Mouse (Mus musculus): Measurements from ENCODE around the gene Sh3tc1. TPM values are rescaled to one million over a fixed set of nuclear protein-coding genes. Genes with fewer than 3 reads are reported as not detected.

The Sh3tc1 gene
- polyA plus RNA-seq, 1 experiment from 2014 or later = 4.0 TPM

DNA sequence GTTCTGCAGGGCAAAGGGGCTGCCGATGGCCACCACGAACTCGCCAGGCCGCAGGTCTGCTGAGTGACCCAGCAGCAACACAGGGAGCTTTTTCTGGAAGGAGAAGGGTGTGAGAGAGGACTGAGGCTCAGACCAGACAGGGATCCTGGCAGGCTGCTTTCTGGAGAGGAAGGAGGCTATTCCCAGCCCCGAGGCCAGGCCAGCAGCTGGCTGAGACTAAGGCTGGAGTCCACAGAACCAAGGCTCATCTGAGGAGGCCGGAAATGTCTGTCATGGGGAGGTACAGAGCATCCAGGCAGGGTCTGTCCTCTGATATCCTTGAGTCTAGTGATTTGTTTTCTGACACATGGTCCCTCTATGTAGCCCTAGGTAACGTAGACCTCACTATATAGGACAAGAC is 73.6 kb downstream of the Sh3tc1 start:
- no peaks in the 10 kb centered on the region for H3K9me3 ChIP-seq (ENCODE audit: control insufficient read depth, low read length)
- ATAC-seq (replicated peaks; ENCODE audit: low FRiP score) = no peak
- WGBS = 84% methylated on average over 7 of the region's 7 CpGs
- H3K27me3 ChIP-seq (replicated peaks; ENCODE audit: control insufficient read depth, insufficient read depth, low read length) = no peaks in the 10 kb centered on the region
- H3K9ac ChIP-seq (ENCODE audit: low read depth, low read length) = no peak overlapping the region
- DNase-seq (ENCODE audit: low spot score) = no peak
- H3K36me3 ChIP-seq (ENCODE audit: control insufficient read depth, insufficient read depth, low read length) = no peaks in the 10 kb centered on the region
- H3K27ac ChIP-seq (ENCODE audit: low read depth, low read length) = no peak overlapping the region
- no peak overlapping the region for H3K4me3 ChIP-seq (ENCODE audit: low read depth, low read length)
- H3K4me1 ChIP-seq (replicated peaks; ENCODE audit: control insufficient read depth, insufficient read depth, low read length) = peaks cover 7% of the 10 kb centered on the region
- no peak overlapping the region for H3K4me2 ChIP-seq

DNA sequence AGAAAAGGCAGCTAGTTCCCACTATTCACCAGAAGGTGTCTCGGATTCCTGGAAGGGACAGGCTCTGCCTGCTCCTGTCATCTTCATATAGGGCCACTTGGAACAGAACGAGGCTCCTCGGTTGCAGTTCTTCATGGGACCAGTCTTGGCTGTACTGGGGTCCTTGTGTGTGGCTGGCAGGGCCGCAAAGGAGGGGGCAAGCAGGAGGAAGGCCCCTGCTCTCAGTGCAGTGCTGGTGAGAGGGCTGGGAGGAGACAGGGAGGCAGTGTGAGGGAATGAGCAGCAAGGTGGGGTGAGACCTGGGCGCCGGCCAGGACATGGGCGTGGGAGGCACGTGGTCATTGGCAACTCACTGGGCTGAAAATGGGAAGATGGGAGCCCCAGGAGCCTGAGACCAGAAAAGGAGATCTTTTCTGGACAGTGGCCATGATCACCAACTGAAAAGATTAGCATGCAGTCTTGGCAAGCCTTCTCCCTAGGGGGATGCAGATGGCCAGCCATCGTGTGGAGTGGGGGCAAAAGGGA is 77.7 kb downstream of the Sh3tc1 start:
- 81% methylated on average over 9 of the region's 9 CpGs for WGBS
- DNase-seq (ENCODE audit: low spot score) = no peak
- H3K4me2 ChIP-seq = no peak overlapping the region
- H3K4me1 ChIP-seq (replicated peaks; ENCODE audit: control insufficient read depth, insufficient read depth, low read length) = no peaks in the 10 kb centered on the region
- no peak for ATAC-seq (replicated peaks; ENCODE audit: low FRiP score)
- H3K36me3 ChIP-seq (ENCODE audit: control insufficient read depth, insufficient read depth, low read length) = no peaks in the 10 kb centered on the region
- no peaks in the 10 kb centered on the region; the same call in 1 of the 2 replicates for H3K27me3 ChIP-seq (replicated peaks; ENCODE audit: control insufficient read depth, insufficient read depth, low read length)
- H3K9ac ChIP-seq (ENCODE audit: low read depth, low read length) = no peak overlapping the region
- H3K4me3 ChIP-seq (ENCODE audit: low read depth, low read length) = no peak overlapping the region
- no peak overlapping the region for H3K27ac ChIP-seq (ENCODE audit: low read depth, low read length)
- H3K9me3 ChIP-seq (ENCODE audit: control insufficient read depth, low read length) = no peaks in the 10 kb centered on the region

DNA sequence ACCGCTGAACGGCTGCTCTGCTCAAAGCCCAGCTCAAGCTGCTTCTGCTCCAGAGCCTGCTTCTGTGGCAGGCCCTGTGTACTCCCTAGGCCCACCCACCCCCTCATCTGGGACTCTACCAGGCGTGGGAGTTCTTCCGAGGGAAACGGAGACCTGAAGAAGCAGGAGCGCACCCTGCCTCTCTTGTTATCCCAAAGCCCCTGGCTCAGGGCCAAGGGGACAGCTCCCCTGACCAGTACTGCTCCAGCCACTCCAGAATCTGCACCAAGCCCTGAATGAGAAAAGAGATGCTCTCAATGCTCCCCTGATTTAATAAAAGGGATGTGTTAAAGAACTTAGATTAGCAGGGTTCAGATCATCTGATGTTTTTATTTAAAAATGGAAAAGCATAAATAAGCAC is 78.6 kb downstream of the Sh3tc1 start:
- Histone ChIP-seq H3K36me3 (ENCODE audit: control insufficient read depth, insufficient read depth, low read length) (no peaks in the 10 kb centered on the region), H3K27ac (ENCODE audit: low read depth, low read length) (no peak overlapping the region), H3K4me1 (replicated peaks; ENCODE audit: control insufficient read depth, insufficient read depth, low read length) (no peaks in the 10 kb centered on the region), H3K4me3 (ENCODE audit: low read depth, low read length) (no peak overlapping the region), H3K9ac (ENCODE audit: low read depth, low read length) (no peak overlapping the region), H3K27me3 (replicated peaks; ENCODE audit: control insufficient read depth, insufficient read depth, low read length) (no peaks in the 10 kb centered on the region; the same call in 1 of the 2 replicates), H3K9me3 (ENCODE audit: control insufficient read depth, low read length) (no peaks in the 10 kb centered on the region), H3K4me2 (no peak overlapping the region)
- WGBS = 75% methylated on average over 6 of the region's 6 CpGs
- no peak for DNase-seq (ENCODE audit: low spot score)
- ATAC-seq (replicated peaks; ENCODE audit: low FRiP score) = no peak

DNA sequence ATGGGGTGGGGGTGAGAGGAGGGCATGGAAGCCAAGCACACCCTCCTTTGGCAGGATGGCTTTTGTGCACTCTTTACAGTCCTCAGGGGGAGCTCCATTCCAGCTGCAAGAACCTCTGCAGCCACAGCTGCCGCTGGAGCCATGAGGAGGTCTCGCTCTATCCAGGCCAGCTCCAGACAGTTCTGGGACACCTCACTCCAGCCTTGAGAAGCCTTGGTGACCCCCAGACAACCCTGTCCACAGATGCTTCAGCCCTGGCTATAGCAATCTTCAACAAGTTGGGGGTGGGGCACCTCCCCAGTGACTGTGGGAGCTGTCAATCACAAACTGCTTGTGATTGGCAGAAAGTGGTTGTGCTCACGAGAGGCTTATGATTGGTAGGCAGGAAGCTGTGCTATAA is 80.3 kb downstream of the Sh3tc1 start:
- ATAC-seq (replicated peaks; ENCODE audit: low FRiP score) (no peak), DNase-seq (ENCODE audit: low spot score) (no peak)
- no peak overlapping the region for H3K9ac ChIP-seq (ENCODE audit: low read depth, low read length)
- no peaks in the 10 kb centered on the region for H3K9me3 ChIP-seq (ENCODE audit: control insufficient read depth, low read length)
- WGBS = 51% methylated on average over 3 of the region's 3 CpGs
- no peaks in the 10 kb centered on the region for H3K4me1 ChIP-seq (replicated peaks; ENCODE audit: control insufficient read depth, insufficient read depth, low read length)
- no peak overlapping the region for H3K27ac ChIP-seq (ENCODE audit: low read depth, low read length)
- no peak overlapping the region for H3K4me2 ChIP-seq
- H3K36me3 ChIP-seq (ENCODE audit: control insufficient read depth, insufficient read depth, low read length) = no peaks in the 10 kb centered on the region
- no peaks in the 10 kb centered on the region; the same call in 1 of the 2 replicates for H3K27me3 ChIP-seq (replicated peaks; ENCODE audit: control insufficient read depth, insufficient read depth, low read length)
- no peak overlapping the region for H3K4me3 ChIP-seq (ENCODE audit: low read depth, low read length)

DNA sequence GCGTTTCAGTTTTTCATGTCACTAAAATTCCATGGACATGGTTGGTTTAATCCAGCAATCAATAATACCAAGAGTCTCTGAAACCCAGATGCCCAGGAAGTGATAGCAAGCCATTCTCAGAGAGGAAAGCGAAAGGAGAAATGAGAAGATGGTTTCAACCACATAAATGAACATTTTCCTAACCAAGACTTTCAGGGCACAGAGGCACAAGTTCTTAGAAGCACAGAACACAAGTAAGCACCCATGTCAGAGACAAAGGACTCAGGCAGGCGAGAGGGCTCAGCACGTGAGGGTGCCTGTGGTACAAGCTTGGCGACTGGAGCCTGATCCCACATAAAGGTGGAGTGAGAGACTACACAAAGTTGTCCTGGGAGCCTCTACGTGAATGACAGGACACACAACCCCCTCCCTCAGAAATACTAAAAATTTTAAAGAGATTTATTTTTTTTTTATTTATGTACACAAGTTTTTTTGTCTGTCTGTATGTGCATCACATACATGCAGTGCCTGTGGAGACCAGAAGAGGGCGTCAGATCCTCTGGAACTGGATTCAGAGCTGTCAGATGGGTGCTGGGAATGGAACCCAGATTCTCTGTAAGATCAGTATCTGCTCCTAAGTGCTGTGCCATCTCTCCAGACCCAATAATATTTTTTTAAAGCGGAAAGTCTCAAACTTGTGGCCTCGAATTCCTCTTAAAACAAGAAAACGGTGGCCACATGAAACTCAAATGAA is 83.9 kb downstream of the Sh3tc1 start:
- DNase-seq (ENCODE audit: low spot score) (no peak), ATAC-seq (replicated peaks; ENCODE audit: low FRiP score) (no peak)
- H3K9ac ChIP-seq (ENCODE audit: low read depth, low read length) = no peak overlapping the region

DNA sequence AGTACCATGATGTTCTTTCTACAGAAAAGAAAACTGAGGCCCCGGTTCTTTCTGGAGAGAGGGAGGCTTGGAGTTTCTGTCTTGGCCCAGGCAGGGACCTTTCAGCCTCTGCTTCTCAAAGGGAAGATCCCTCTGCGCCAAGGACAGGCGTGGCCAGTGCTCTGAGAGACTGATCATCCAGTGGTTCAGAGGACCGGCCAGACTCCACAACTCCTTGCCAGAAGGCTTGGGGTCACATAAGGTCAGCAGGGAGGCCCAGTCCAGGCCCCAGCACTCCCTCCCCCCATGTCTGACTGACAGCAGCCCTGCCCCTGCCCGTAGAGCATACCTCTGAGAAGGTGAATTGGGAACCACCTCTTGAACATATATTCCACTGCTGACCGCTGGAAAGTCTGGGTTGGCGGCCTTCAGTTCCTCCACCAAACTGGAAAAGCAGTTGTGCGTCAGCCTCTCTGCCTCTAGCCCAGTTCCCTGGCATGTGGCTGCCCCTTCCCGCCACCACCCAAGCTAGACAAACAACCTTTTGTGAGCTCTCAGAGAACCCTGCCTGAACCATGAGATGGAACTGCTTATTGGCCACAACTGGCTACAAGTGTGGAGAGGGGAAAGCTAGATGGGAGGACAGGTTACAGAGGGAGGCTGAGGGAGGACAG is 85.9 kb downstream of the Sh3tc1 start:
- DNase-seq (ENCODE audit: low spot score) = no peak
- Histone ChIP-seq H3K36me3 (ENCODE audit: control insufficient read depth, insufficient read depth, low read length) (no peaks in the 10 kb centered on the region; the same call in 1 of the 2 replicates), H3K4me3 (ENCODE audit: low read depth, low read length) (no peak overlapping the region), H3K27ac (ENCODE audit: low read depth, low read length) (no peak overlapping the region), H3K4me1 (replicated peaks; ENCODE audit: control insufficient read depth, insufficient read depth, low read length) (no peaks in the 10 kb centered on the region), H3K4me2 (no peak overlapping the region), H3K9ac (ENCODE audit: low read depth, low read length) (no peak overlapping the region), H3K27me3 (replicated peaks; ENCODE audit: control insufficient read depth, insufficient read depth, low read length) (no peaks in the 10 kb centered on the region), H3K9me3 (ENCODE audit: control insufficient read depth, low read length) (no peaks in the 10 kb centered on the region)
- 72% methylated on average over 9 of the region's 9 CpGs for WGBS
- ATAC-seq (replicated peaks; ENCODE audit: low FRiP score) = no peak

More for the DNA sequence above, 83.9 kb downstream of the Sh3tc1 start:
- Histone ChIP-seq H3K9me3 (ENCODE audit: control insufficient read depth, low read length) (no peaks in the 10 kb centered on the region), H3K27ac (ENCODE audit: low read depth, low read length) (no peak overlapping the region), H3K4me3 (ENCODE audit: low read depth, low read length) (no peak overlapping the region), H3K4me1 (replicated peaks; ENCODE audit: control insufficient read depth, insufficient read depth, low read length) (no peaks in the 10 kb centered on the region), H3K36me3 (ENCODE audit: control insufficient read depth, insufficient read depth, low read length) (no peaks in the 10 kb centered on the region; the same call in 1 of the 2 replicates), H3K4me2 (no peak overlapping the region), H3K27me3 (replicated peaks; ENCODE audit: control insufficient read depth, insufficient read depth, low read length) (no peaks in the 10 kb centered on the region; the same call in 1 of the 2 replicates)
- WGBS = 82% methylated on average over 10 of the region's 10 CpGs

DNA sequence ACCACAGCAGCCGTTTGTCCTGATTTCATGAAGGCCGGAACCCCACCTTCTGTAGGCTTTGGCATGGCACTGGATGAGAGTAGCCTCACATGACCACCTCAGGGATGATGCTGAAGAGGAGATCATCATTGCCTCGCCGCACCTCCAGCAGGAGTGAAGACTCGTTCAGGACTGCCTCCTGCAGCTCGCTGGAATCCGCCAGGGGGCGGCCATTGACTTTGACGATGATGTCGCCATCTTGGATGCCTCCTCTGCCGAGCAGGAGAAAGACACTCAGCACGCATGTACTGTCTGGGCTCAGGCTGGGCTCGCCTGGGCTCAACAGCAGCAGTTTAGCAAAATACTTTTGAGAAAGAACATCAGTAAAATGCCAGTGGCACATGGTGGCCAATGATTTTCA is 86.9 kb downstream of the Sh3tc1 start:
- Histone ChIP-seq H3K36me3 (ENCODE audit: control insufficient read depth, insufficient read depth, low read length) (no peaks in the 10 kb centered on the region; the same call in 1 of the 2 replicates), H3K9me3 (ENCODE audit: control insufficient read depth, low read length) (no peaks in the 10 kb centered on the region), H3K4me2 (no peak overlapping the region), H3K27ac (ENCODE audit: low read depth, low read length) (no peak overlapping the region), H3K4me3 (ENCODE audit: low read depth, low read length) (no peak overlapping the region), H3K9ac (ENCODE audit: low read depth, low read length) (no peak overlapping the region), H3K27me3 (replicated peaks; ENCODE audit: control insufficient read depth, insufficient read depth, low read length) (no peaks in the 10 kb centered on the region), H3K4me1 (replicated peaks; ENCODE audit: control insufficient read depth, insufficient read depth, low read length) (no peaks in the 10 kb centered on the region)
- no peak for DNase-seq (ENCODE audit: low spot score)
- ATAC-seq (replicated peaks; ENCODE audit: low FRiP score) = no peak
- WGBS = 82% methylated on average over 13 of the region's 13 CpGs

DNA sequence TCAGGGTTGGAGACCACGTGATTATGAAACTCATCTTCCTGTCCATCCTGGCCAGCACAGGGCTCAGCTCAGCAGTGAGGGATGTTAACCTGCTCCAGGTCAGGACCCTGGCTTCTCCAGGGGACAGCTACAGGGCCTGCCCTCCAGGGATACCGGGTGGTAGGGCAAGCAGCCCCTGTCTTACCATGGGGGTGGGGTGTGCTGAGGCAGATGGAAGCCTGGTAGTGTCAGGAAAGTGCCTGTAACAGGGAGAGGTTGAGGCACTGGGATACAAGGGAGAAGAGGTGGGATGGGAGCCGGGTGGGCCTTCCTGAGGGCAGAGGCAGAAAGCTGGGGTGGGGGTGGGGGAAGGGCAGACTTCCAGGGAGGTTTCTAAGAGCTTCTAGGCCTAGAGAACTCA is 87.5 kb downstream of the Sh3tc1 start:
- H3K4me1 ChIP-seq (replicated peaks; ENCODE audit: control insufficient read depth, insufficient read depth, low read length) = no peaks in the 10 kb centered on the region
- DNase-seq (ENCODE audit: low spot score) (no peak), ATAC-seq (replicated peaks; ENCODE audit: low FRiP score) (no peak)
- H3K9ac ChIP-seq (ENCODE audit: low read depth, low read length) = no peak overlapping the region
- no peak overlapping the region for H3K4me3 ChIP-seq (ENCODE audit: low read depth, low read length)
- 65% methylated on average over 3 of the region's 3 CpGs for WGBS
- H3K27ac ChIP-seq (ENCODE audit: low read depth, low read length) = no peak overlapping the region
- no peaks in the 10 kb centered on the region for H3K27me3 ChIP-seq (replicated peaks; ENCODE audit: control insufficient read depth, insufficient read depth, low read length)
- H3K36me3 ChIP-seq (ENCODE audit: control insufficient read depth, insufficient read depth, low read length) = no peaks in the 10 kb centered on the region; the same call in 1 of the 2 replicates
- no peaks in the 10 kb centered on the region for H3K9me3 ChIP-seq (ENCODE audit: control insufficient read depth, low read length)
- no peak overlapping the region for H3K4me2 ChIP-seq

Measured in liver, embryonic 11.5 days (tissue).